Mouse (Mus musculus) urinary bladder, adult 2 months (tissue): ENCODE data around the gene Plekhg3. TPM values are rescaled to one million over a fixed set of nuclear protein-coding genes. Genes with fewer than 3 reads are reported as not detected.

Experiments used
- DNase-seq: peaks from one replicate; pipeline ENCODE4 v3.0.0; 2022; ENCODE audit warnings: low spot score
- polyA plus RNA-seq: library from polyadenylated mRNA; depleted of rRNA; stranded (reverse); fragments of >200 nt; gene quantifications from 2 replicates; pipeline ENCODE4 v1.2.3, GENCODE M21; 2012; rRNA removed

Plekhg3 gene
- polyA plus RNA-seq = 56.5 and 62.8 TPM in 2 replicates

- DNase-seq = no peak
These were observed at the start of gene Plekhg3 for GRCm38 (mm10) chr12:76530580-76531139. Gene Plekhg3 (plus strand): TSS chr12:76530891.

- no peak for DNase-seq
These were observed 48.2 kb upstream of the Plekhg3 start for GRCm38 (mm10) chr12:76482446-76482845.

- no peak for DNase-seq
These were observed 47.7 kb upstream of the Plekhg3 start for GRCm38 (mm10) chr12:76482948-76483347.

- DNase-seq = no peak
These were observed 45.8 kb upstream of the Plekhg3 start for GRCm38 (mm10) chr12:76484881-76485280.

GRCm38 (mm10) chr12:76485381-76485780 lies 45.3 kb upstream of the Plekhg3 start:
- DNase-seq = no peak

GRCm38 (mm10) chr12:76486943-76487342 lies 43.7 kb upstream of the Plekhg3 start:
- no peak for DNase-seq

- no peak for DNase-seq
These were observed 39.9 kb upstream of the Plekhg3 start for GRCm38 (mm10) chr12:76490798-76491197.

GRCm38 (mm10) chr12:76493462-76493861 lies 37.2 kb upstream of the Plekhg3 start:
- no peak for DNase-seq

GRCm38 (mm10) chr12:76495381-76495780 lies 35.3 kb upstream of the Plekhg3 start:
- DNase-seq = no peak

GRCm38 (mm10) chr12:76496324-76496723 lies 34.4 kb upstream of the Plekhg3 start:
- no peak for DNase-seq

GRCm38 (mm10) chr12:76499276-76499675 lies 31.4 kb upstream of the Plekhg3 start:
- no peak for DNase-seq

- no peak for DNase-seq
These were observed 30.6 kb upstream of the Plekhg3 start for GRCm38 (mm10) chr12:76500055-76500454.

GRCm38 (mm10) chr12:76500896-76501295 lies 29.8 kb upstream of the Plekhg3 start:
- no peak for DNase-seq

GRCm38 (mm10) chr12:76502981-76503380 lies 27.7 kb upstream of the Plekhg3 start:
- no peak for DNase-seq

- DNase-seq = peak; percentile 29
These were observed 24.2 kb upstream of the Plekhg3 start for GRCm38 (mm10) chr12:76506522-76506921.

GRCm38 (mm10) chr12:76507791-76508190 lies 22.9 kb upstream of the Plekhg3 start:
- DNase-seq = no peak

- no peak for DNase-seq
These were observed 21.7 kb upstream of the Plekhg3 start for GRCm38 (mm10) chr12:76508909-76509440.

- no peak for DNase-seq
These were observed 18.0 kb upstream of the Plekhg3 start for GRCm38 (mm10) chr12:76512731-76513130.

- no peak for DNase-seq
These were observed 15.8 kb upstream of the Plekhg3 start for GRCm38 (mm10) chr12:76514842-76515241.

GRCm38 (mm10) chr12:76518000-76518399 lies 12.7 kb upstream of the Plekhg3 start:
- DNase-seq = no peak

- no peak for DNase-seq
These were observed 11.5 kb upstream of the Plekhg3 start for GRCm38 (mm10) chr12:76518909-76519842.

GRCm38 (mm10) chr12:76523654-76524053 lies 7.0 kb upstream of the Plekhg3 start:
- DNase-seq = no peak

- no peak for DNase-seq
These were observed 5.8 kb upstream of the Plekhg3 start for GRCm38 (mm10) chr12:76524915-76525314.
